Mouse (Mus musculus) heart, embryonic 11.5 days (tissue): ENCODE data around the gene Igsf8. TPM values are rescaled to one million over a fixed set of nuclear protein-coding genes. Genes with fewer than 3 reads are reported as not detected.

Experiments used
- ATAC-seq: fragments of 200-750 bp; cut with Nextera tagmentation; replicated peaks from 2 replicates; pipeline ENCODE4 v1.8.0; 2017; ENCODE audit warnings: moderate library complexity; ENCODE audit not compliant: insufficient number of reproducible peaks, low FRiP score, low TSS enrichment
- H3K27ac ChIP-seq: fragments of 300-500 bp; sonication (generic); 2 replicates; pipeline ENCODE4 v1.5.1; 2014; ENCODE audit warnings: mild to moderate bottlenecking, low read depth, low read length
- H3K27me3 ChIP-seq: fragments of 300-500 bp; sonication (generic); 2 replicates; pipeline ENCODE4 v1.6.1; 2014; ENCODE audit warnings: mild to moderate bottlenecking, low read length, mixed read lengths; ENCODE audit not compliant: control insufficient read depth, insufficient read depth
- H3K36me3 ChIP-seq: fragments of 300-500 bp; sonication (generic); 2 replicates; pipeline ENCODE4 v1.6.1; 2014; ENCODE audit warnings: mild to moderate bottlenecking, low read length, moderate library complexity, mixed read lengths; ENCODE audit not compliant: control insufficient read depth, insufficient read depth
- H3K4me1 ChIP-seq: fragments of 300-500 bp; sonication (generic); 2 replicates; pipeline ENCODE4 v1.6.1; 2014; ENCODE audit warnings: low read length; ENCODE audit not compliant: control insufficient read depth, insufficient read depth
- H3K4me2 ChIP-seq: fragments of 300-500 bp; sonication (generic); 2 replicates; pipeline ENCODE4 v1.6.1; 2014; ENCODE audit warnings: mild to moderate bottlenecking, moderate library complexity
- H3K4me3 ChIP-seq: fragments of 300-500 bp; sonication (generic); 2 replicates; pipeline ENCODE4 v1.5.1; 2014; ENCODE audit warnings: low read depth, low read length
- H3K9ac ChIP-seq: fragments of 300-500 bp; sonication (generic); 2 replicates; pipeline ENCODE4 v1.6.1; 2014; ENCODE audit warnings: mild to moderate bottlenecking, low read depth, low read length, moderate library complexity
- H3K9me3 ChIP-seq: fragments of 300-500 bp; sonication (generic); replicated peaks from 2 replicates; pipeline ENCODE4 v1.6.1; 2016; ENCODE audit warnings: low read length; ENCODE audit not compliant: control insufficient read depth
- WGBS: fragments of 180-500 bp; shearing (Covaris S2); extraction: QIAGEN DNeasy Blood & Tissue Kit; methylation state at CpG from one replicate; pipeline ENCODE4 v1.1.7; 2014; ENCODE audit not compliant: insufficient replicate concordance; 5-methylcytosine and 5-hydroxymethylcytosine counted together
- polyA plus RNA-seq: library from polyadenylated mRNA; unstranded; fragments of >200 nt; fragmentation: Nextera tagmentation; extraction: Ambion mirVana; gene quantifications from 2 replicates; pipeline ENCODE4 v1.2.1, GENCODE M21; 2014

The Igsf8 gene
- polyA plus RNA-seq, result 22.8 and 24.0 TPM in 2 replicates

- Histone ChIP-seq H3K36me3 (no peaks in the 10 kb centered on the region; the same call in 1 of the 2 replicates), H3K9ac (no peak within 1 kb of the TSS), H3K27me3 (no peaks in the 10 kb centered on the region), H3K27ac (peak within 1 kb of the TSS; percentile 46; the same call in 1 of the 2 replicates), H3K4me3 (no peak within 1 kb of the TSS), H3K9me3 (no peaks in the 10 kb centered on the region), H3K4me1 (peaks cover 4% of the 10 kb centered on the region; the same call in 1 of the 2 replicates), H3K4me2 (no peak within 1 kb of the TSS)
- 65% methylated on average over 8 of the region's 8 CpGs for WGBS
- ATAC-seq, result no peak
Measured at GRCm38 (mm10) chr1:172261477-172262078, at the start of gene Igsf8. Igsf8 (plus strand) TSS chr1:172261641.

- 47% methylated on average over 5 of the region's 5 CpGs for WGBS
- Histone ChIP-seq H3K36me3 (no peaks in the 10 kb centered on the region), H3K9ac (0 out of 2 replicates have a peak overlapping the region, but pooled peaks have one; percentile 34), H3K4me2 (no peak overlapping the region), H3K4me3 (no peak overlapping the region), H3K4me1 (peaks cover 9% of the 10 kb centered on the region), H3K27me3 (no peaks in the 10 kb centered on the region), H3K27ac (no peak overlapping the region), H3K9me3 (no peaks in the 10 kb centered on the region)
- ATAC-seq, result no peak
Measured at GRCm38 (mm10) chr1:172212776-172213175, 48.7 kb upstream of the Igsf8 start.

- Histone ChIP-seq H3K4me1 (peaks cover 19% of the 10 kb centered on the region), H3K4me2 (no peak overlapping the region), H3K9ac (no peak overlapping the region), H3K27ac (no peak overlapping the region), H3K4me3 (no peak overlapping the region), H3K36me3 (no peaks in the 10 kb centered on the region), H3K27me3 (no peaks in the 10 kb centered on the region), H3K9me3 (no peaks in the 10 kb centered on the region)
- no peak for ATAC-seq
- WGBS, result 83% methylated on average over 4 of the region's 4 CpGs
Measured at GRCm38 (mm10) chr1:172213771-172214170, 47.7 kb upstream of the Igsf8 start.

- H3K9ac ChIP-seq, result no peak overlapping the region
- no peak for ATAC-seq
- H3K4me3 ChIP-seq, result no peak overlapping the region
- H3K4me2 ChIP-seq, result no peak overlapping the region
- peaks cover 27% of the 10 kb centered on the region for H3K4me1 ChIP-seq
- no peaks in the 10 kb centered on the region for H3K27me3 ChIP-seq
- no peak overlapping the region for H3K27ac ChIP-seq
- H3K36me3 ChIP-seq, result no peaks in the 10 kb centered on the region
- WGBS, result 61% methylated on average over 3 of the region's 3 CpGs
- no peaks in the 10 kb centered on the region for H3K9me3 ChIP-seq
Measured at GRCm38 (mm10) chr1:172214748-172215147, 46.7 kb upstream of the Igsf8 start.

- H3K4me3 ChIP-seq, result peak overlapping the region; percentile 27; the same call in 1 of the 2 replicates
- no peaks in the 10 kb centered on the region for H3K9me3 ChIP-seq
- peak; percentile 19; the same call in 1 of the 2 replicates for ATAC-seq
- peaks cover 51% of the 10 kb centered on the region for H3K4me1 ChIP-seq
- H3K27ac ChIP-seq, result peak overlapping the region; percentile 88
- WGBS, result 0% methylated on average over 5 of the region's 5 CpGs
- peak overlapping the region; percentile 59 for H3K4me2 ChIP-seq
- peak overlapping the region; percentile 69 for H3K9ac ChIP-seq
- no peaks in the 10 kb centered on the region for H3K36me3 ChIP-seq
- H3K27me3 ChIP-seq, result no peaks in the 10 kb centered on the region
Measured at GRCm38 (mm10) chr1:172217148-172217547, 44.3 kb upstream of the Igsf8 start.

- H3K36me3 ChIP-seq, result no peaks in the 10 kb centered on the region
- ATAC-seq, result no peak
- H3K4me2 ChIP-seq, result peak overlapping the region; percentile 49
- peak overlapping the region; percentile 59 for H3K9ac ChIP-seq
- H3K4me3 ChIP-seq, result peak overlapping the region; percentile 23
- peaks cover 49% of the 10 kb centered on the region for H3K4me1 ChIP-seq
- H3K27ac ChIP-seq, result peak overlapping the region; percentile 91
- no peaks in the 10 kb centered on the region for H3K9me3 ChIP-seq
- H3K27me3 ChIP-seq, result no peaks in the 10 kb centered on the region
- WGBS, result 45% methylated on average over 15 of the region's 15 CpGs
Measured at GRCm38 (mm10) chr1:172218164-172218910, 43.1 kb upstream of the Igsf8 start.

- peaks cover 50% of the 10 kb centered on the region for H3K4me1 ChIP-seq
- H3K27me3 ChIP-seq, result no peaks in the 10 kb centered on the region
- peak within 1 kb of the TSS; percentile 91 for H3K27ac ChIP-seq
- peak within 1 kb of the TSS; percentile 59 for H3K9ac ChIP-seq
- peak within 1 kb of the TSS; percentile 23 for H3K4me3 ChIP-seq
- WGBS, result 60% methylated on average over 19 of the region's 19 CpGs
- peak within 1 kb of the TSS; percentile 49 for H3K4me2 ChIP-seq
- ATAC-seq, result peak; percentile 27; the same call in 1 of the 2 replicates
- no peaks in the 10 kb centered on the region for H3K9me3 ChIP-seq
- no peaks in the 10 kb centered on the region for H3K36me3 ChIP-seq
Measured at GRCm38 (mm10) chr1:172219451-172220406, 41.7 kb upstream of the Igsf8 start, which contains the start of gene Casq1. Casq1 (minus strand) TSS chr1:172219868.

GRCm38 (mm10) chr1:172220414-172220813, 41.0 kb upstream of the Igsf8 start:
- peaks cover 50% of the 10 kb centered on the region for H3K4me1 ChIP-seq
- H3K36me3 ChIP-seq, result no peaks in the 10 kb centered on the region
- ATAC-seq, result peak; percentile 37; the same call in 1 of the 2 replicates
- 29% methylated on average over 10 of the region's 10 CpGs for WGBS
- H3K9me3 ChIP-seq, result no peaks in the 10 kb centered on the region
- peak overlapping the region; percentile 91 for H3K27ac ChIP-seq
- peak overlapping the region; percentile 49 for H3K4me2 ChIP-seq
- H3K9ac ChIP-seq, result no peak overlapping the region
- no peaks in the 10 kb centered on the region for H3K27me3 ChIP-seq
- H3K4me3 ChIP-seq, result no peak overlapping the region
